Mouse (Mus musculus) heart, adult 2 months (tissue): ENCODE data around the gene Dap. TPM values are rescaled to one million over a fixed set of nuclear protein-coding genes. Genes with fewer than 3 reads are reported as not detected.

Experiments used
- DNase-seq, 2 experiments: peaks; one replicate each; pipeline ENCODE4 v3.0.0; 2021
- H3K27ac ChIP-seq: fragments of 200-600 bp; 2 replicates; pipeline ENCODE4 v1.8.1; 2022
- H3K27me3 ChIP-seq: fragments of 200-500 bp; 2 replicates; pipeline ENCODE4 v1.6.1; 2012; ENCODE audit warnings: mild to moderate bottlenecking, low read length, inconsistent platforms, mixed read lengths; ENCODE audit not compliant: control insufficient read depth, insufficient read depth
- H3K36me3 ChIP-seq: fragments of 200-500 bp; 2 replicates; pipeline ENCODE4 v1.6.1; 2012; ENCODE audit warnings: low read length, inconsistent platforms; ENCODE audit not compliant: control insufficient read depth, insufficient read depth
- H3K4me1 ChIP-seq: fragments of 200-500 bp; 2 replicates; pipeline ENCODE4 v1.6.1; 2011; ENCODE audit warnings: low read length; ENCODE audit not compliant: control insufficient read depth, insufficient read depth
- H3K4me3 ChIP-seq: fragments of 200-600 bp; 2 replicates; pipeline ENCODE4 v1.8.1; 2022
- H3K79me2 ChIP-seq: fragments of 200-500 bp; replicated peaks from 2 replicates; pipeline ENCODE4 v1.6.1; 2012; ENCODE audit warnings: mild to moderate bottlenecking, inconsistent platforms, low read length, moderate library complexity, mixed read lengths; ENCODE audit not compliant: control insufficient read depth, insufficient read depth
- H3K9ac ChIP-seq: fragments of 200-500 bp; 2 replicates; pipeline ENCODE4 v1.6.1; 2012; ENCODE audit warnings: low read depth, mild to moderate bottlenecking, control low read depth, inconsistent platforms, low read length, mixed read lengths
- CTCF ChIP-seq: fragments of 200-600 bp; IDR thresholded peaks from 2 replicates; pipeline ENCODE4 v1.8.1; 2022; ENCODE audit warnings: antibody characterized with exemption, mild to moderate bottlenecking, moderate library complexity
- EP300 ChIP-seq: fragments of 200-500 bp; IDR thresholded peaks from 2 replicates; pipeline ENCODE4 v1.6.1; 2011; ENCODE audit warnings: low read depth, low read length, control low read depth; ENCODE audit not compliant: insufficient read depth
- POLR2A ChIP-seq: fragments of 200-500 bp; IDR thresholded peaks from 2 replicates; pipeline ENCODE4 v1.6.1; 2011; ENCODE audit warnings: mild to moderate bottlenecking, low read depth, low read length, control low read depth; ENCODE audit not compliant: insufficient read depth
- WGBS: fragments of 180-500 bp; shearing (Covaris S2); methylation state at CpG from one replicate; pipeline ENCODE4 v1.1.7; 2018; 5-methylcytosine and 5-hydroxymethylcytosine counted together
- intact Hi-C: fragments of 180-260 bp; cut with DNase I; formaldehyde crosslinking; loops from one replicate; pipeline ENCODE4 v1.15.1; 2025
- polyA plus RNA-seq: library from polyadenylated mRNA; depleted of rRNA; stranded (reverse); fragments of >200 nt; gene quantifications from 2 replicates; pipeline ENCODE4 v1.2.3, GENCODE M21; 2012
- total RNA-seq, 2 experiments: library from RNA; stranded (reverse); gene quantifications; 2 replicates each; pipeline ENCODE4 v1.2.3; 2021

Dap gene
- total and polyA plus RNA-seq, 3 experiments, result 17.7 to 27.0 (median 18.8) TPM

DNA sequence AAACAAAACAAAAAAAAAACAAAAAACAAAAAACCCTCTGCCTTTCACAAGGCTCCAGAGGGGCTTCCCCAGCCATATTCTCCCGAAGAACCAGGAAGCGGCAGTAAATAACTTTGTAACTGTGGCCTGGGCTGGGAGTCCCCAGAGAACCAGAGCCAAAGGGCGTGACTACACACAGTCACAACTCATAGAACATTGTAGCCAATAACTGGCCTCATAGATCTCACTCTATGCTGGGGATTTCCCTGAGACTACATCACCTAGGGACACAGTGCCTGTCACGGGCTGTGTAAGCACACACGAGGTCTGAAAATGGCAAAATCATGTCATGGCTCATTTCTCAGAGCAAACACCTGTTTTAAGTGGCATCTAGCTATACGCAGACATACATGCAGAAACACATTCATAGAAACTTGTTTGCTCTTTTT, 55.5 kb downstream of the Dap start:
- Histone ChIP-seq H3K9ac (no peak overlapping the region), H3K79me2 (no peaks in the 10 kb centered on the region), H3K36me3 (no peaks in the 10 kb centered on the region), H3K4me3 (no peak overlapping the region), H3K27me3 (no peaks in the 10 kb centered on the region), H3K27ac (no peak overlapping the region), H3K4me1 (peaks cover 4% of the 10 kb centered on the region; the same call in 1 of the 2 replicates)
- TF ChIP-seq POLR2A (no peak), EP300 (no peak), CTCF (no peak)
- whole genome bisulfite sequencing, result 51% methylated on average over 6 of the region's 6 CpGs
- no peak for DNase-seq
- intact Hi-C loops, result no loop called here

DNA sequence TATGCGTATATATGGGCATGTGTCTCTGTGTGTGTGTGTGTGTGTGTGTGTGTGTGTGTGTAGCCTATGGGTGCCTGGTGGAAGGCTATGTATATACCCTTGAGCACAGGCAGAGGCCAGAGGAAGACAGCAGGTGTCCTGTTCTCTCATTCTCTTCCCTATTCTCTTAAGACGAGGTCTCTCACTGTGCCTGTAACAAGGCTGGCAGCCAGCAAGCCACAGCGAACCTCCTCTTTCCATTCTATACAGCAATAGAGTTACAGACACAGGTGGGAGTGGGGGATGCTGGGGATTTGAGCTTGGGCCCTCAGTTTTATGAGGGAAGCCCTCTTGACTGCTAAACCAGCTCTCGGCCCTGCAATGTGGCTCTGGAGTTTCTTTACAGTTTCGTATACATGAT, 55.9 kb downstream of the Dap start:
- Histone ChIP-seq H3K36me3 (no peaks in the 10 kb centered on the region), H3K4me1 (peaks cover 4% of the 10 kb centered on the region; the same call in 1 of the 2 replicates), H3K27ac (no peak overlapping the region), H3K4me3 (no peak overlapping the region), H3K27me3 (no peaks in the 10 kb centered on the region), H3K79me2 (no peaks in the 10 kb centered on the region), H3K9ac (no peak overlapping the region)
- intact Hi-C loops, result no loop called here
- no peak for DNase-seq
- 94% methylated on average over 5 of the region's 5 CpGs for WGBS
- TF ChIP-seq POLR2A (no peak), CTCF (no peak), EP300 (no peak)

DNA sequence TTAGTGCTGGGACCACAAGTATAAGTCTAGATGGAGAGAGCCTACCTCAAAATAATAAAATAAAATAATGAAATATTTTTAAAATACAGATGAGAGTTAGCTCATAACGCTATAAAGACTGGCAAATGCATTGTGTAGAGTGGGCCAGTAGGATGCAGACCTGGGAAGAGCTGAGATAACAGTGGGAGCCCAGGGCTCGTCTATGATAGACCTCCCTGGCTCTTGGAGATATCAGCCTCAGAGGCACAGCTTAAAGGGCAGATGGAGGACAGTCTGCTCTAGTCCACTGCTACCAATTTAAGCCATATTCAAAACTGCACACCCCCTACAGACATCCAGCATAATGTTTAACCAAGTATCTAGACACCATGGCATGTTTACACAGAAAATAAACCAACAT, 56.6 kb downstream of the Dap start:
- H3K36me3 ChIP-seq, result no peaks in the 10 kb centered on the region
- no peak overlapping the region for H3K9ac ChIP-seq
- no peaks in the 10 kb centered on the region for H3K27me3 ChIP-seq
- H3K27ac ChIP-seq, result no peak overlapping the region
- H3K4me3 ChIP-seq, result no peak overlapping the region
- intact Hi-C loops, result no loop called here
- H3K79me2 ChIP-seq, result no peaks in the 10 kb centered on the region
- TF ChIP-seq CTCF (no peak), POLR2A (no peak), EP300 (no peak)
- WGBS, result 61% methylated on average over 2 of the region's 2 CpGs
- DNase-seq, result no peak
- H3K4me1 ChIP-seq, result peaks cover 4% of the 10 kb centered on the region; the same call in 1 of the 2 replicates

DNA sequence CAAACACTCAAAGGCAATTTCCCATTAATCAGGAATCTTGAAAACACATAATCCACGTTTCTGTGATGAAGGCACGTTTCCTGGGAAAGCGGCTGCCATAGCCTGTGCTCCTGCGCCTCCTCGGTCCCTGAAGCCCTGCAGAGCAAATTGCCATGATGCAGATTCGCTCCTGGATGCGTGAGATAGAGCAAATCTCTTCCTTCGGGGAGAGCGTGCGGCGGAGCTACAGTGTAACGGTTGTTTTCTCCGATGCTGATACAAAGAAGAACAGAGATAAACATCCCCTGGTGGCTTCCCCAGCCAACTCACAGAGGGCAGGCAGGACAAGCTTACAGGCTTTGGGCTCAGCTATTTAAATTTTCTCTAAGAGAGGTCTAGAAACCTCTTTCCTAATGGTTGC, 57.7 kb downstream of the Dap start:
- no peak for DNase-seq
- H3K4me3 ChIP-seq, result no peak overlapping the region
- H3K27me3 ChIP-seq, result no peaks in the 10 kb centered on the region
- H3K79me2 ChIP-seq, result no peaks in the 10 kb centered on the region
- intact Hi-C loops, result no loop called here
- WGBS, result 62% methylated on average over 13 of the region's 13 CpGs
- H3K27ac ChIP-seq, result no peak overlapping the region
- TF ChIP-seq CTCF, result no peak
- no peaks in the 10 kb centered on the region for H3K36me3 ChIP-seq
- peaks cover 4% of the 10 kb centered on the region; the same call in 1 of the 2 replicates for H3K4me1 ChIP-seq
- H3K9ac ChIP-seq, result no peak overlapping the region

DNA sequence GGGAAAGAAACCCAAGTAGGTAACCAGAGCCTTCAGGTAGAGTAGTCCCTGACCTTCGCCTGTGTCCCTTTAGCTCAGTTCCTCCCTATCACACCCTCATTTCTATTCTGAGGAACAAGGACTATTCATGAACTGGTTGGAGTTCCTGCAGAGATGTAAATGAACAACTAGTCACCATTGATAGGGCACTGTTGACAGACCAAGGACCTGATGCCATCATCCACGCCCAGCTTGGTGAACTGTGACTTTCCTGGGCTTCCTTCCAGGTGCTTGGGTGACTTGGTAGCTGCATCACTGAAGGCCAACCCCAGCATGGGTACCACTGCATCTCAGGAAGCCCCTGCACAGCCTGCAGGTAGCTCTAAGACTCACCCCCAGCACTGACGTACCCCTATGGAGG, 58.2 kb downstream of the Dap start:
- 75% methylated on average over 3 of the region's 3 CpGs for WGBS
- H3K36me3 ChIP-seq, result no peaks in the 10 kb centered on the region
- peaks cover 4% of the 10 kb centered on the region; the same call in 1 of the 2 replicates for H3K4me1 ChIP-seq
- no peak overlapping the region for H3K9ac ChIP-seq
- no peak overlapping the region for H3K4me3 ChIP-seq
- no peaks in the 10 kb centered on the region for H3K79me2 ChIP-seq
- H3K27ac ChIP-seq, result no peak overlapping the region
- intact Hi-C loops, result no loop called here
- no peaks in the 10 kb centered on the region for H3K27me3 ChIP-seq
- DNase-seq, result no peak
- TF ChIP-seq POLR2A (no peak), CTCF (no peak), EP300 (no peak)

DNA sequence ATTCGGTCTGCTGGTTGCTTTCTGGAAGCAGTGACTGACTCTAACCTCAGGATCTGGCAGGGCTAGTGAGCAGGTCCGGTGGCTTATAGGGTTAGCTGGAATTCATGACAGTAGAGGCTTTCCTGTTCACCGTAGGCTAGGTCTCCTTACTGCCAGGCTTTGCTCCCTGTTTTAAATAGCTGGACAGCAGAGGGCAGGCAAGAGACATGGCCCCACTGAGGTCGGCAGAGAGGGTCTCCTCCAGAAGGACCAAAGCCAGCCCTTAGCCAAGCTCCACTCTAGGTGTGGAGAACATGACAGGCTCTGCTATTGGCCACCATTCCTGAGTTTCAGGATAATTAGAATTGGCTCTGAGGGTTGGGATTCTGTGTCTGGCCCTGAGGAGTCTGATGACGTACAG, 60.0 kb downstream of the Dap start:
- H3K79me2 ChIP-seq, result no peaks in the 10 kb centered on the region
- TF ChIP-seq CTCF, result peak; percentile 53
- TF ChIP-seq POLR2A, result no peak
- WGBS, result 63% methylated on average over 5 of the region's 5 CpGs
- no peak overlapping the region for H3K4me3 ChIP-seq
- no peak for DNase-seq
- H3K9ac ChIP-seq, result no peak overlapping the region
- no peaks in the 10 kb centered on the region for H3K36me3 ChIP-seq
- no peaks in the 10 kb centered on the region for H3K27me3 ChIP-seq
- intact Hi-C loops, result no loop called here
- peaks cover 1% of the 10 kb centered on the region; the same call in 1 of the 2 replicates for H3K4me1 ChIP-seq
- H3K27ac ChIP-seq, result no peak overlapping the region
